Mouse (Mus musculus) cerebellum, postnatal 14 days (tissue): ENCODE results near the gene Dand5.

Source experiments
- DNase-seq, 2 experiments: peaks; one replicate each; pipeline ENCODE4 v3.0.0; 2021; ENCODE audit warnings: mixed read lengths in 2 of 2

Gene Dand5

DNA sequence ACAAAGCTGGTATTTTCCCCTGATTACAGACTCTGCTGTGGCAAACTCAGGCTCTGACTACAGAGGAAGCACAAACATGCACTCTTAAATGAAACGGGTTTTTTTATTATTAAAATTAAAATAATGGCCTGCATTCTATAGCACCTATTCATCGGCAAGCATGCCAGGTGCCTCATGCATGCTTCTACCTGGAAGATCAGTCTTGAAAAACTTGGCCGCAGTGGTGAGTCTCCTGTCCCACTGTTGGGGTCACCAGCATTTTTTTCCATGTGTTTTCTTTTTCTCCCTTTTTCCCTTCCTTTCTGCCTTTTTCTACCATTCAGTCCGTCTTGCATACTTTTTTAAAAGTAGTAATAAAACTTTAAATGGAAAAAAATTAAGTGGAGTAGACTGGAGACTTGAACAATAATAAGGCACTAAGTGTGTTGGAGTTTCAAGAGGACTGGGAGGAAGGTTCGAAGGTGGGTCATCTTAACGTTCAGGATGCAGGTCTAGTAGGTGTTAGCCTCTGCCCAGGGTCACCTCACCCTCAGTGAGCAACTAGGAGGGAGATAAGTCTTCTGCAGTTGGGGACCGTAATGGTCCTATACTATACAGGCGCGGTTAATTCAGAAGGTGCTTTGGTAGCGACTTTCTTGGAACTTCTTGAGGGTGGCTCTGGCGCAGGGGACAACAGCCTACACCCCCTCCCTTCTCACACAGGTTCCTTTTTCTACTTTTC, 39.3 kb downstream of the Dand5 start:
- no peak for DNase-seq

DNA sequence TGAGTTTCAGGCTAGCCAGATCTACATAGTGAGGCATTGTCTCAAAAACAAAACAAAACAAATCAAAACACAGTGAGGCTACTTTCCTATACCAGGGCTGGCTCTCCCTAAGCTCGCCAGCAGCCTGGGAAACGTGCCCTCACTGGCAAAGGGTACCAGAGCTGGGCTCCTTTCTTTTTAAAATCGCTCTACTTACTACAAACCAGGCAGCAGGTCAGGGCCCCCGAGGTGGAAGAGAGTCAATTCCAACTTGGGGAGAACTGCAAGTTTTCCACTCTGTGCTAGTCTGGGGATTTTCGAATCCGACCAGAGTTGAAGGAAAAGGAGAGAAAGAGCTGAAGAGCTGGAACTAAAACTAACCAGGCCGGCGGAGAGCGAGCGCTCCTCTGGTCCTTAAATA, 39.9 kb downstream of the Dand5 start:
- peak; percentile 70 to 74 for DNase-seq

DNA sequence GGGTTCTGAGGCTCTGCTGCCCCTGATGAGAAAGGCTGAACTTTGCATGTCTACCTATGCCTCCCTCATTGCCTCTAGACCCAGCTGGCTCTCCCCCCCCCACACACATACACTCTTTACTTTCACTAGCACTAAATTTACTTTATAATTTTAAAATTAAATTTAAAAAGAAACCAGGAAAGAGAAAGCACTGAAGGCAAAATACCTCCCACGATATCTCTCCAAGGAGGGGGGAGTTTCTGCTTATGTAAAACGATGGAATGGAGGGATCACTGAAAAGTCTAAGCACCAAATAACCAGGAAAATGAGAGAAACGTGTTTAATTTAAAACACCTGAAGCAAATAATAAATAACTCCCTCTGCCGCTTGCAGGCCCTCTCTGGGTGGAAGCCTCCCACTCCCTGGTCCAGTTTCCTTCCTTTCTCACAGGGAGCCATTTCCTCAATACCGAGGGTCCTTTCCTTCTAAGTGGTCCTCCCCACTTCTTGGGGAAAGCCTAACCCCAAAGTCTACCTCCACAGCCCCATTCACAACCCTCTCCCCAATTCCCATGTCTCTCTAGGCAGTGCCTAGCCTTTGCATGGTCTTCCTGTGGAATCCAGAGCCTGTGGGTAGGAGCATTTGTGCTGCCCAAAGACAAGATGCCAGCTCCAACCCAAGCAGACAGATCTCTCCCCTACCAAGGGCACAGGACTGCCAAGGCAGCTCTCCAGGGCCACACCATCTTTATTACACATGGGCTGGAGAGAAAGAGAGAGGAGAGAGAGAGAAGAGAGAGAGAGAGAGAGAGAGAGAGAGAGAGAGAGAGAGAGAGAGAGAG, 40.7 kb downstream of the Dand5 start:
- peak; percentile 47 to 69 for DNase-seq

DNA sequence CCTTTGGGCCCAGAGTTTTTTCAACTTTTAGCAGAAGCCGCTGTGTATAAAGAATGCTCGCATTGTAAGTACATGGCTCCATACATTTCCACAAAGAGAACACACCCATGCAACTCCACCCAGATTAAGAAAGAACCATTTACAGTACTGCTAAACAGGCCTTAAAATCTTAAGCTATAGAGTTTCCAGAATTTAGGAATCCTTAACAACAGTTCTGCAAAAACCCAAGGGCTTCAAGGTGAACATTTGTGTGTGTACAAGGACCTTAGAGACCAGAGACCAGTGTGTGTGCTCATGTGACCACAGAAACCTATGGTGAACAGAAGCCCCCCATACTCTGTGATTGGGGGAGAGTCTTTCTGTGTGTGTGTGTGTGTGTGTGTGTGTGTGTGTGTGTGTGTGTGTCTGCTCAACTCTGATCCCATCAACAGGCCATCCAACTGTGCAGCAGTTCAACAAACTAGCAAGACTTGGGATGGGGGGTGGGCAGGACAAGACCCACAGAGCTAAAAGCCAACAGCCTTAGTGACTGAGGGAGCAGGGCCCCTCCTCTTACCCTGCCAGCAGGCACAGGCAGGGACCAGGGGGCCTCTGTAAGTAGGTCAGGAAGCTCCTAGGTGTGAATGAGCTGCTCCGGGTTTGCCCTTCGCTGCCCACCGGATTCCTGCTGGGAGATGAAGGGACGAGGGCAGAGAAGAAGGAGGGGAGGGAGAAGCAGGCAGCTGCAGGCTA, 41.5 kb downstream of the Dand5 start:
- peak; percentile 51 to 62 for DNase-seq

DNA sequence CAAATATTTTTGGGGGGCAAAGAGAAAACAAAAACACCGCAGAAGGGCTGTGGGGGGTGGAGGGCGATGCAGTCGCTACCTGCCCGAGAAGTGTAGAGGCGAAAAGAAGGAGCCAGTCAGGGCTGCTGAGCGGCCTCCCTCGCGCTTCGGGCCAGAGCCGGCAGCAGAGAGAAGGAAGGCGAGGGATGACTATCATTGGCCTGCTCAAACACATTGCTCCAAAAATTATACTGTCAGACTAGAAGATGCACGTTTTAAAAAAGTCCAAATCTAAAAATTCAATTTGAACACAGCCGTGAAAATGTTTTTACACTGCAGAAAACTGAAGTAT, 42.4 kb downstream of the Dand5 start:
- DNase-seq: peak; percentile 54 to 63

DNA sequence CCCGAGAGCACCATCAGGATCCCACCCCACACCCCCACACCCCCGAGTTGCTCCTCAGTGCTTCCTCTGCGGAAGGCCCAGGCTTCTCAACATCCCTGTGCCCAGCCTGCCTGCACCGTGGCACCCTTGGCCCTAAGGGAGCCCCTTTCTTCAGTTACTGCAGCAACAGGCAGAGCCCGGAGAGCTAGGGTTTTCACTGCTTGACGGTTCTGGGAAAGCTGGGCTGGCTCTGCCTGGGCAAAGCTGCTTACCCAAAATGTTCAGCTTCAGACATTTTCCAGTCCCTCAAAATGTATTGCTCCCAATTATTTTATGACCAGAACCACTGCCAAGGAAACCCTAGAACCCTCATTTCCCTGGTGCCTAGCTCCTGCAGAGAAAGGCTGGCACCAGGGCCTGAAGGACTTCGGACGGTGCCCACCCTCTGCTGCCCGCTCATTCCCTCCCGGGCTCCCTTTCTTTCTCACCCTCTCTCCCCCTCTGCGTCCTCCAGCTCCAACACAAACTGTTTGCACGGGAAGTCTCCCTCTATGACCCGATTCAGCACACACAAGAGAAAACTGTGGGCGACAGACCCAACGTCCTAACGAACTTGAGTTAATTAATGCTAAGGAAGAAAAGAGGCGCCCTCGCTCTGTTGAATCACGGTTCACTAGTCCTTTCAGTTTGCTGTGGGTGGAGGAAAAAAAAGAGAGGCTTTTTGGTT, 43.0 kb downstream of the Dand5 start:
- DNase-seq: peak in 1 of 2 experiments; percentile 49

DNA sequence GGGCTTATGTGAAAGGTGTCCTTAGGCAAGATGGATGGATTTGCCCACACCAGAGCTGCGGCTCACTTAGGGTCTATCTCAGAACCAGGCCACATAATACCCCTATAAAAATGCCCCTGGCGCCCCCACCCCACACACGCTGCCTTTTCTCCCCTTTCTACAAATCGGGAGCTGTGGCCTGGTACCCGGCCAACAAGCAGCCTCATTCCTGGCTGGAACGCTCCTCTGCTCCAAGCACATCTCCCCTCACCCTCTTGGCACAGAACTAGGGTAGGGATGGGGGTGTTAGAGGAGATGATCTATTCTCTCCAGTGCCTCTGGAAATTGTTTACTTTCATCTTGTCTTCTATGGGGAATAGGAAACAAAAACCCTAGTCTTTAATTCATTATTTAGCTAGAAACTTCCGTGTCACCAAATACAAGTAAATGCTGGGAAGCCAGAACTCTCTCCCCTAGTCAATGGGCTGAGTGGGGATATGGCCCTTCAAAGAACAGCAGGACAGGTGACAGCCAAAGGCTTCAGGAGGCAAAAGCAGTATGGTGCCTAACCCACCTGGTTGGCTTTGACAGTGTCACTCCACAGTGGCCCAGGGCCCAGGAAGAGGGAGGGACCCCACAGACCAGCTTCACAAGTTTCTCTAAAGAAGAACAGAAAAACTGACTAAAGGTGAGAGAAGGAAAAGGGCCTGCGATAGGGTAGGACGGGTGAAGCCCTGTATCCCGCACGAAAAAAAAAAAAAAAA, 43.8 kb downstream of the Dand5 start:
- DNase-seq: peak; percentile 72 to 74

DNA sequence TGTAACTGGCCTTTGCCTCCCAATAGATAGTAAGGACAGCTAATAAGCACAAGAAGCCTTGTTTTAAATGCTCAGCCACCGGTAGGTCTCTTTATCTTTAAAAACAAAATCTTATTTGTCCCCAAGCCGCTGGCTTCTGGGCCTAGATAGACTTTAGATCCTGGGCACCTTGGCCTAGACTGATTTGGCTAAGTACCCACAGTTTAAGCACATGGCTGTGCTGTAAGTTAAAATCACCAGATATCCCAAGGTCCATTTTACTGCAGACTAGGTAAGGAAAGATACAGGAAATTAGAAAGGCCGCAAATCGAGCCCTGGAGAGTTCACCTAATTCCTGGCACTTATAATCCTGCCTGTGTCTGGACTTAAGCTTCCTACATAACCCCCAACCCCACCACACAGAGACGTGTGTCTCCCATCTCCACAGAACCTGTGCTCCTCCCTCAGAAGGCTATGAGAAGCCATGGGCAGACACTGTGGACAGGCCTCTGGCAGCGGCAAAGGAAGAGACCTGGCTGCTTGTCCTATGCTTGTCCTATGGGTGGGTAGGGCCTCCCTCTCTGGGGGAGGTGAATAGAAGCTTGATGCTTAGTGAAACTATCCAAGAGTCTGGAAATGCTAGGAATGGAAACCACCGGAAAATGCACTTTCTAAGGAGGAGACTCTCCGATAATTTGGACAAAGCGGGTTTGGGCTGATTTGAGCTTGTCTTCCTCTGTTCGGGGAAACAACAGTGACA, 44.6 kb downstream of the Dand5 start:
- DNase-seq: peak; percentile 46 to 59

DNA sequence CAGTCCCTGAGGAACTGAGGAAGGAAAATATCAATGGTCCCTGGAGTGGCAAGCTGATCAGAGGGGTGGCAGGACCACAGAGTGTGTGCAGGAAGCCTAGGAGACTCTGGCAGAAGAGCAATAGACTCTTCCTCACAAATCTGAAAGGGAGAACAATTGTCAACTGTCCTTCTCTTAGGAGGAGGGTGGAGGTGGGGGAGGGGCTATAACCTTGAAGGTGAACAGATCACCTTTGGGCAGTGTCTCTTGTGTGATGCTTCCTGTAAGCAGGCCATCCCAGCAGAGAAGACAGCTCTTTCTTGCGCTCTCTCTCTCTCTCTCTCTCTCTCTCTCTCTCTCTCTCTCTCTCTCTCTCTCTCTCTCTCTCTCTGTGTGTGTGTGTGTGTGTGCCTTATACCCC, 46.1 kb downstream of the Dand5 start:
- DNase-seq: no peak

DNA sequence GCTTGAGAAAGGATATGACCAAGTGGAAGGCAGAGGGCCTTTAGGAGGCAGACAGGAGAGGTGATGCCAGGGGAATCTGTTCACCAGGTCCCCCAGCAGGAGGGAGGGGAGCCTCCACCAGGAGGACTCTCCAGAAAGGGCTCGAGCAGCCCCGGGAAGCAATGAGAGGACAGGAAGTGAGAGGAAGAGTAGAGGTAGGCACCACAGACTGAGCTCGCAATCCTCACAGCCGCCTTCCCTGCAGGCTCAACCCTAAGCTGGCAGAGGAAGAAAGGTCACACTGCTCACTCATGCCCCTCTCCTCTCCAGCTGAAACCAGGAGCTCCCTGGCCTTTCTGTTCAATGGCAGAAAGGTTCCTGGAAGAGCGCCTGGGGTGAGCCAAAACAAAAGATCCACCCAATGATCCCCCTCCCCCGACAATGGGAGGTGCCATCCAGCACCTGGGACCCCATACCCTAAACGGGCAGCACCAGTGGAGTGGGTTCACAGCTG, 47.0 kb downstream of the Dand5 start:
- peak; percentile 60 to 61 for DNase-seq

DNA sequence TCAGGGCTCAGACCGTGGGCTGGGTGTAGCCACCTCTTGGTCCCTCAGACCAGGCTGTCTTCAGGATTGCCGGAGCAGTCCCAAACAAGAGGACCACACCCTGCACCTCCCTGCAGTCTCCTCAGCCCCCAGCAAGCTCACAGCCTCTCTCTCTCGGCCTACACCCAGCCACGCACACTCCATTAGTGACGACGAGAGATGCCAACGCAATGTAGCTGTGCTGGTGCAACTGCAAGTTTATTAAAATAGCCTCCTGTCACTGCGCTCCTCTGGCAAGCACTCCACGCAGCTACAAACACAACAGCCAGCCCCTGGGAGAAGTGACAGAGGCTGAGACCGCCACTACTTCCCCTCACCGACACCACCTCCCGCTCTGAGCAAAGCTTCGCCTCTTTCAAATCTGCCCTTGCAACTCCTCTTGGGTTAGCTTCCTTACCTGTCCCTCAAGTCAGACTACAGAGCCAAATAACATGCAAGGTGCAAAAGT, 47.5 kb downstream of the Dand5 start:
- peak in 1 of 2 experiments; percentile 61 for DNase-seq

DNA sequence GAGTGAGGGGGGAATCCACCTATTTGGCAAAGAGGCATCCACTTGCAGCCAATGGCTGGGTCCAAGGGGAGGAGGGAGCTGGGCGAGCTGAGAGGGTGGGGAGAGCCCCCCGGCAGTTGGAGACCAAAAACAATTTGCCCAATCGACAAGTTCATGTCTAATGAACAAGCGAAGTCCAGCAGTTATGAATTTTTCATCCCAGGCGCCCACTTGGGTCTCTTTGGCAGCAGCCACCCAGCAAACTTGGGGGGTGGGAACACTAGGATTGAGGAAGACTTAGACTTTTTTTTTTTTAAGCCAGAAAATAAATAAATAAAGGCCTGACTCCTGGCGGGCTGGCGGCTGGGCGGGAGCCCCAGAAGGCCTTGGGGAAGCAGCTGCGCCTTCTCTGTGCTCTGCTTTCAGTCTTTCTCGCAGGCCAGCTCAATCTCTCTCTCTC, 48.1 kb downstream of the Dand5 start:
- peak; percentile 82 to 84 for DNase-seq

DNA sequence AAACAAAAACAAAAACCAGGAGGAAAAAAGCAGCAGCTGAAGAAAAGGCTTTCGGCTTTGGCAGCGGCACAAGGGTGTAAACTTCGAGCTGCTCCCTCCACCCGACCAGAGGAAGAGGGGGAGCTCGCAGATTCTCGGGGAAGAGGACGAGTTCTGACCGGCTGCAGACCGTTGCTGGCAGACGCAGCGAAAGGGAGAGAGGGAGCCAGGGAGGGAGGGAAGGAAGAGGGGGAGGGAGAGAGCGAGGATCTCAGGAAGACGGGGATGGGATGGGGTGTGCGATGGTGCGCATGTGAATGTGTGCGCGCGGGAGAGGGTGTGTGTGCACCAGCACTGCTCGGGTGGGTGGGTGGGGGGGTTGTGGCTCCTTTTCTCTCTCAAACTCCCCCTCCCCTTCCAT, 48.8 kb downstream of the Dand5 start:
- peak; percentile 91 to 92 for DNase-seq

DNA sequence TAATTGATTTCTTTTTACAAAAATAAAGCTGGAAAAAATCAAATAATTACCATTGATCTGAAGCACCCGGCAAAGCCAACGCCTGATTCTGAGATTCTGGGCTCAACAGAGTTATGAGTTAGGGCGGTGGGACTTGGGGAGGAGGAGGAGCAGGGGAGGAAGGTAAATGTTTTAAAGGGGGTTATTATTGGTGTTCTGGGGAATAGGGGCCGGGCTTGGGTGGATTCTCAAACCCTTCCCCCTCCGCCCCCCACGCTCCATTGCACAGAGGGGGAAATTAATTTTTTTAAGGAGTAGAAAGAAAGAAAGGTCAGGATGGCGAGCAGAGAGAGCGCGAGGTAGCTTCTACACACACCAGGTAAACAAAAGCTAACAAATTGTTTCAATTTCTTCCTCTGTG, 49.3 kb downstream of the Dand5 start:
- DNase-seq: peak; percentile 75 to 80

DNA sequence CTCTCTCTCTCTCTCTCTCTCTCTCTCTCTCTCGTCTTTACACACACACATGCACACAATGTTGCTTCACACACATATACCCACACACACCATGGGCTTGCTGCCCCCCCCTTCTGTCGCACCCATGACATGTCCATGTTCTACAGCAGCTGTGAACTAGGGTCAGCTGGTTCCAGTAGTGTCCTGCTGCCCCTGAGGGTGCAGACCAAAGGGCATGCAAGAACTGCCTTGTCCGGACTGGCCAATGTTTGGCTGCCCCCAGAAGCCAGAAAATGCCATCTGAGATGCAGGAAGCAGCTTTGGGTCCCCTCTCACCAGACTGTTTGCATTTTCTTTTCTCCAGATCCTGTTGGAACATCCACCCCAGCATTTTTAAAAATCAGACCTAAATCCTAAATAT, 50.0 kb downstream of the Dand5 start:
- DNase-seq: peak; percentile 61 to 62

DNA sequence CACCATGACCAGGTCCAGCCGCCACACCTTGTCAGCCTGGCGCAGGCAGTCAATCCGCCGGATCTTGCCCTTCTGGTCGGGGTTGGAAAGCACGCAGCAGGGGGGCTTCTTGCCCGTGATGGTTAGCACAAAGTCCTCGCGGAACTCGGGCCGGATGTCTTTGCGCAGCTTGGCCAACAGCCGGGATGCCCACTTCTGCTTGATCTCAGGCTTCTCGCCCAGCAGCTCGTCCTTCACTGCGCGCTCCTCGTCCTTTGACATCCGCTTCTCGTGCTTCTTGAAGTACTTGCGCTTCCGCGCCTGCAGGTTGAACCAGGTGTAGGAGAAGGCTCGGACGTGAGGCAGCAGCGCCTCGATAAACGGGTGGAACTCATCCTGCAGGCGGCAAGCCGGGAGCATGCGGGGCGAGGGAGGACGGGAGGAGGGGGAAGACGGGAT, 50.7 kb downstream of the Dand5 start:
- peak; percentile 90 to 92 for DNase-seq

DNA sequence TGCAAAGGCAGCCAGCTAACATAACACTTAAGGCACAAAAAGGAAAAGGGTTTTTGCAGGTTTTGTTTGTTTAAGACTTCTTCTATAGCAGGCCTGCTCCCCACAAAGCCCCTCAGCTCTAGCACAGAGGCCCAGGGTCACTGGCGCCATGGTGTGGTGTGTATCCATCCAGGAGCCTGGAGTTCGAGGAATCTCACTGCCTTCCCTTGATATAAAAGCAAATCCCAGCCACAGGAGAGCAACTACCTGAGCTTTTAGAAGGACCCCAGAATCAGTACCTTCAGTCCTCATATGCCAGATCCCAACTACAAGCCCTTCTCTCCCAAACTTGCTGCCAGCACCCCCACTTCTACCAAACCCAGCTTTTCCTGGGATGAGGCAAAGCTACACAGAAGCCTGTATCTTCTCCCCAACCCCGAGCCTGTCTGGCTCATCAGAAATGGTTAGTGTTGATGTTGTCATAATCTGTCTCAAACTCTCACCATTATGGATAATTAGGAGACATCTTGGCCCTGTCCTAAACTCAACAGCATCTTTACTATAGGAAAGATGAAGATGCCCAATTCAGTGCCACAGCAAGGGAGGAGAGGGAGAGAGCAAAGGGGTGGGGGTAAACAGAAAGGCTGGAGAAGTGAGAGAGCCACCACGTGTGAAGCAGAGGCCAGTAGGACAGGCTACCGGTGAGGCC, 51.5 kb downstream of the Dand5 start:
- DNase-seq: peak; percentile 43 to 58

DNA sequence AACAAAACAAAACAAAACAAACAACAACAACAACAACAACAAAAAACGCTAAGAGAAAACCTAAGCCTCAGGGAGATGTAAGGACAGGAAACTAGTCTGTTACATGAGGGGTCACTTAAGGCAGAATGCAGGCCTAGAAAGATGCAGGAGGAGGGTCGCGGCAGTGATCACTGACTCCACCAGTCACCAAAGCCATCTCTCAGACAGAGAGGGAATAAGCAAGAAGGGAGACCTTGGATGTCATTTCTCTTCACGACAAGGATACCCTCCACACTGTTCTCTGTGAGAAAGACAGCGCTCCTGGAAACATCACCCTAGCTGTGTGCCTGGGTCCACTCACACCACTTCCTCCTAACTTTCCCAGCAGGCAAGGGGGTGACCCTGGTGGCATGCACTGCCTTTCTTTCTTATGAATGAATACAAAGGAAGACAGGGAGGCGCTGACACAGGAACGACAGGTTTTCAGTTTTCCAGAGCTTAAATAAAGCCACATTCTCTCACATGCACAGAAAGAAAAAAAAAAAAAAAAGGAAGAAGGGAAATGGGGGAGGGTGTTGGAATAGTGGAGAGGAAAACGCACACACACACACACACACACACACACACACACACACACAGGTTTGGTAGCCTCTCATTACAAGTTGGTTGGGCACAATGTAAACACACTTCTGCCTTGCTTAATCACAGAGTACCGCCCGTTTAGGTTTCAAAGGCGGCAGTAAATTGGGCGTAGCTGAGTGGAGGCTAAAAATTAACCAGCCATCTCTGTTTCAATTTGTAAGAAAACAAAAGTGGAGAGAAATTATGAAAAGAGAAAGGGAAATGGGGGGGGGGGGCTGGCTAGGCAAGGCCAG, 52.3 kb downstream of the Dand5 start:
- peak in 1 of 2 experiments; percentile 52 for DNase-seq

DNA sequence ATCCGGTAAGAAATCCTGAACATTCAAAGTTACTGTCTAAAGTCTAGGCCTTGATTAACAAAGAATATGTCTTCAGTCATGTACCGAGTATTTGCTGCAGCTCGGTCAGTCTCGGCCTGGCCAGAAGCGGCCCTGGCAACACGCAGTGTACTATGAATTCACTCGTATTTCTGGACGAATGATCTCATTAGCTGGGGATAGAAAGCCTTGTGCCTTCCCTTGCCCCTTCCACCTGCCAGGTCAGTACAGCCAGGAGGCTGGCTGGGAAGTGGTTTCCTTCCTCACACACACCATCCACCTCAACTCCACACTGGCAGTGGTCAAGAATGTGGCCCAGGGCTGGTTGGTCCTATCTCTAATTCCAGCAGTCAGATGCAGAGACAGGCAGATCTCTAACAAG, 53.3 kb downstream of the Dand5 start:
- peak; percentile 67 to 72 for DNase-seq
